Comparison of ENCODE assay signal across 9 mouse cellular contexts in genomic region chr4:144903932-144904331, GRCm38 (mm10). TPM values are rescaled to one million over a fixed set of nuclear protein-coding genes. Genes with fewer than 3 reads are reported as not detected.
A peak's percentile ranks its signal among the peaks of the same experiment; 100 is the strongest.
DNase-seq lines count a peak whose midpoint lies in the region; ATAC-seq and TF ChIP-seq lines count a peak whose summit lies in the region.
"Had no signal": no experiment of that assay in that cellular context is flagged by ENCODE, and none has a peak within 500 bp of the region (broad histone marks: within the 10 kb centered on the region; RNA-seq: fewer than 3 reads in every experiment).

No protein-coding gene starts in this region.

- TF ChIP-seq POLR2A in spleen, adult 2 months (IDR thresholded peaks at IDR 0.05; ENCODE audit: low read depth, low read length) = no peak

- no peak for TF ChIP-seq CTCF in spleen, adult 2 months (IDR thresholded peaks at IDR 0.05; ENCODE audit: extremely low read depth, insufficient read depth, insufficient read length, insufficient replicate concordance)
- TF ChIP-seq CTCF in midbrain, postnatal 0 days (IDR thresholded peaks at IDR 0.05) = no peak

- H3K36me3 ChIP-seq in spleen, adult 2 months (ENCODE audit: control insufficient read depth, insufficient read depth, low read length) = no peaks in the 10 kb centered on the region
- peaks cover 3% of the 10 kb centered on the region; the same call in 1 of the 2 replicates for H3K36me3 ChIP-seq in liver, embryonic 13.5 days
- no peaks in the 10 kb centered on the region for H3K36me3 ChIP-seq in midbrain, postnatal 0 days (ENCODE audit: insufficient read depth, low read length)

- H3K4me2 ChIP-seq in liver, embryonic 13.5 days = no peak overlapping the region
- no peak overlapping the region for H3K4me2 ChIP-seq in midbrain, postnatal 0 days (ENCODE audit: low read depth, low read length, poor library complexity, severe bottlenecking)
- H3K4me2 ChIP-seq: embryonic facial prominence, embryonic 13.5 days had no signal

- peak overlapping the region; percentile 10; the same call in 1 of the 2 replicates for H3K27ac ChIP-seq in spleen, adult 2 months (ENCODE audit: insufficient read depth, low read length)
- H3K27ac ChIP-seq in liver, embryonic 13.5 days = peak overlapping the region; percentile 64; the same call in 1 of the 2 replicates
- H3K27ac ChIP-seq in midbrain, postnatal 0 days (ENCODE audit: low read depth, low read length) = no peak overlapping the region
- H3K27ac ChIP-seq: embryonic facial prominence, embryonic 13.5 days had no signal

- no peak overlapping the region for H3K9ac ChIP-seq in liver, embryonic 13.5 days
- no peak overlapping the region for H3K9ac ChIP-seq in midbrain, postnatal 0 days (replicated peaks; ENCODE audit: low read length, poor library complexity, severe bottlenecking)
- H3K9ac ChIP-seq: embryonic facial prominence, embryonic 13.5 days had no signal

- no peak overlapping the region for H3K4me3 ChIP-seq in spleen, adult 2 months (ENCODE audit: extremely low read depth, insufficient read depth, insufficient read length)
- H3K4me3 ChIP-seq in liver, embryonic 13.5 days (replicated peaks) = no peak overlapping the region
- H3K4me3 ChIP-seq in midbrain, postnatal 0 days (ENCODE audit: low read depth, low read length) = no peak overlapping the region
- H3K4me3 ChIP-seq: embryonic facial prominence, embryonic 13.5 days had no signal

- peak; percentile 42 for ATAC-seq in liver, embryonic 13.5 days (ENCODE audit: low read depth)
- ATAC-seq in midbrain, postnatal 0 days (ENCODE audit: low FRiP score) = no peak

- H3K9me3 ChIP-seq in liver, embryonic 13.5 days (replicated peaks) = no peaks in the 10 kb centered on the region
- H3K9me3 ChIP-seq in midbrain, postnatal 0 days (ENCODE audit: low read length) = no peaks in the 10 kb centered on the region
- H3K9me3 ChIP-seq: embryonic facial prominence, embryonic 13.5 days had no signal

- WGBS in spleen, adult 2 months = 68% methylated on average over 3 of the region's 3 CpGs
- 19% methylated on average over 3 of the region's 3 CpGs for WGBS in liver, embryonic 13.5 days (ENCODE audit: insufficient replicate concordance)
- WGBS in midbrain, postnatal 0 days = 87% methylated on average over 3 of the region's 3 CpGs

- peaks cover 10% of the 10 kb centered on the region; the same call in 1 of the 2 replicates for H3K4me1 ChIP-seq in spleen, adult 2 months (ENCODE audit: control insufficient read depth, insufficient read depth, insufficient read length)
- H3K4me1 ChIP-seq in liver, embryonic 13.5 days (replicated peaks) = peaks cover 94% of the 10 kb centered on the region
- H3K4me1 ChIP-seq in midbrain, postnatal 0 days (ENCODE audit: insufficient read depth, low read length) = no peaks in the 10 kb centered on the region

- DNase-seq in spleen, adult 2 months (ENCODE audit: low read depth in 1 of 2, low spot score in 2 of 2) = no peak
- DNase-seq in spleen, postnatal 10 days (ENCODE audit: low spot score in 2 of 2) = no peak
- DNase-seq in heart, postnatal 36 days = peak; percentile 61 to 71
- no peak for DNase-seq in liver, embryonic 13.5 days
- DNase-seq in yolk sac, embryonic 10.5 days (ENCODE audit: low spot score) = peak; percentile 87
- DNase-seq in midbrain, postnatal 0 days (ENCODE audit: low spot score) = no peak
- no peak for DNase-seq in right cerebral cortex, postnatal 4 days
- no peak for DNase-seq in left cerebral cortex, adult 18-20 months (ENCODE audit: low spot score in 2 of 2)

- no peaks in the 10 kb centered on the region for H3K27me3 ChIP-seq in spleen, adult 2 months (ENCODE audit: control insufficient read depth, insufficient read depth, low read length)
- H3K27me3 ChIP-seq in liver, embryonic 13.5 days = no peaks in the 10 kb centered on the region
- no peaks in the 10 kb centered on the region for H3K27me3 ChIP-seq in midbrain, postnatal 0 days (ENCODE audit: insufficient read depth, low read length)
- H3K27me3 ChIP-seq: embryonic facial prominence, embryonic 13.5 days had no signal

- intact Hi-C loops in heart, postnatal 36 days (cut with DNase I) = no loop called here

RNA-seq across cellular contexts. Expression of gene Dhrs3, which starts 11.3 kb away (rescaled TPM):
- 33.9 and 41.3 TPM in 2 replicates for polyA plus RNA-seq in spleen, adult 2 months (2012; rRNA removed)
- total RNA-seq in heart, postnatal 36 days (2021) = 100 to 1,000 TPM; 139 to 162 TPM
- polyA plus RNA-seq in liver, embryonic 13.5 days (2015; fragmentation: Nextera tagmentation; extraction: Ambion mirVana) = 25.0 and 31.3 TPM in 2 replicates
- 24.3 and 31.0 TPM in 2 replicates for total RNA-seq in midbrain, postnatal 0 days (2014; rRNA removed)
- 29.8 and 39.2 TPM in 2 replicates for polyA plus RNA-seq in midbrain, postnatal 0 days (2015; fragmentation: Nextera tagmentation; extraction: Ambion mirVana)
- total RNA-seq in left cerebral cortex, adult 18-20 months (2021) = 10 to 100 TPM; 32.3 to 34.8 TPM

Comparison
In these comparisons a context has a peak if more than half of its experiments do, and no peak if none do; other contexts are left out.
1. DNase-seq: peak in heart, postnatal 36 days (2 of 2) and yolk sac, embryonic 10.5 days (single experiment); none in spleen, adult 2 months (0 of 2), spleen, postnatal 10 days (0 of 2), liver, embryonic 13.5 days (single experiment), midbrain, postnatal 0 days (single experiment), right cerebral cortex, postnatal 4 days (single experiment) and left cerebral cortex, adult 18-20 months (0 of 2).